ENCODE assay signal across 26 mouse cellular contexts in the genomic region with DNA sequence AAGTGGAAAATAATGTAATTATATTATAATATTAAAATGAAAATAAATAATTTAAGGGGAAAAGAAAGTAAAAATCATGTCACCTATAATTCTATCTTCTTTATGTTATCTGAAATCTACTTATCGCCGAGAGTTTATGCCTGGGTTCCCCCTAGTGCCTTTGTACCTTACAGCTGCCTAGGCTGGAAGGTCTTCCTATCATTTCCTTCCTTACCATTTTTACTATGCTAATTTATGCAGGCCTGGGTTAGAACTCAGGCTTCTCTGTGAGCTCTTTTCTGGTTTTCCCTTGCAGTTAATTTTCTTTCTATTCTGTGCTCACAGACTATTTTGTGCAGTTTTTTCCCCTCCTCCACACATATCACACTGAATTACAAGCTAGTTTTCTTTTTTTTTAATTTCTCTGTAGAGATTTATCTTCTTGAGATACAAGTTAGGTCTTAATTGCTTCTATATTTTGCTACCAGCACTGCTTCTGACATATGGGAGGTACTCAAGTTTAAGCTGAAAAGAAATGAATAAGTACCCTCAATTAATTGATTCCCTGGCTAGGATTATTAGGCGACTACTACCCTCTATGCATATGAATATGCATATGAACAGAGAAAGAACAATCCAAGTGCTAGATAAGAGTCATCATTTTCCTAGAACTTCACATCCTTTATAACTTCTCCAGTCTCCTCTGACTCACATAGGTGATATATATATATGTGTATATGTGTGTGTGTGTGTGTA.
DNase-seq lines count a peak whose midpoint lies in the region; ATAC-seq and TF ChIP-seq lines count a peak whose summit lies in the region.
"Had no signal": no experiment of that assay in that cellular context is flagged by ENCODE, and none has a peak within 500 bp of the region (broad histone marks: within the 10 kb centered on the region; RNA-seq: fewer than 3 reads in every experiment).

No protein-coding gene starts in this region.

- no peaks in the 10 kb centered on the region for H3K4me1 ChIP-seq in forebrain, embryonic 15.5 days
- H3K4me1 ChIP-seq in forebrain, embryonic 11.5 days (replicated peaks; ENCODE audit: control insufficient read depth, insufficient read depth, low read length) = no peaks in the 10 kb centered on the region
- H3K4me1 ChIP-seq in midbrain, embryonic 11.5 days (ENCODE audit: control insufficient read depth, insufficient read depth, low read length) = no peaks in the 10 kb centered on the region
- H3K4me1 ChIP-seq in midbrain, embryonic 15.5 days = no peaks in the 10 kb centered on the region
- 0 out of 2 replicates have a peak, but pooled peaks cover 2% of the 10 kb centered on the region for H3K4me1 ChIP-seq in midbrain, embryonic 16.5 days (ENCODE audit: control insufficient read depth, insufficient read depth, low read length)
- H3K4me1 ChIP-seq: heart, embryonic 12.5 days had no signal

- no peak overlapping the region for H3K9ac ChIP-seq in forebrain, embryonic 15.5 days (replicated peaks)
- H3K9ac ChIP-seq in forebrain, embryonic 11.5 days (ENCODE audit: low read length) = no peak overlapping the region
- H3K9ac ChIP-seq in midbrain, embryonic 11.5 days (ENCODE audit: low read length) = no peak overlapping the region
- H3K9ac ChIP-seq in midbrain, embryonic 15.5 days = no peak overlapping the region
- H3K9ac ChIP-seq in midbrain, embryonic 16.5 days (ENCODE audit: low read depth, low read length) = no peak overlapping the region
- H3K9ac ChIP-seq: heart, embryonic 12.5 days; liver, embryonic 14.5 days had no signal

- H3K27me3 ChIP-seq in forebrain, embryonic 15.5 days = no peaks in the 10 kb centered on the region
- no peaks in the 10 kb centered on the region for H3K27me3 ChIP-seq in forebrain, embryonic 11.5 days (ENCODE audit: control insufficient read depth, insufficient read depth, low read length)
- no peaks in the 10 kb centered on the region for H3K27me3 ChIP-seq in midbrain, embryonic 11.5 days (ENCODE audit: control insufficient read depth, insufficient read depth, low read length)
- H3K27me3 ChIP-seq in midbrain, embryonic 15.5 days (replicated peaks) = no peaks in the 10 kb centered on the region
- H3K27me3 ChIP-seq in midbrain, embryonic 16.5 days (ENCODE audit: control insufficient read depth, insufficient read depth, low read depth, low read length) = no peaks in the 10 kb centered on the region
- H3K27me3 ChIP-seq: heart, embryonic 12.5 days; Patski had no signal

- no peak for TF ChIP-seq POLR2A in brain, embryonic 14.5 days (IDR thresholded peaks at IDR 0.05; ENCODE audit: borderline replicate concordance, extremely low read depth, insufficient read depth, insufficient read length, poor library complexity, severe bottlenecking)

- no peak overlapping the region for H3K27ac ChIP-seq in forebrain, embryonic 15.5 days (replicated peaks)
- no peak overlapping the region for H3K27ac ChIP-seq in forebrain, embryonic 11.5 days (ENCODE audit: low read depth, low read length)
- H3K27ac ChIP-seq in midbrain, embryonic 11.5 days (ENCODE audit: low read depth, low read length) = no peak overlapping the region
- no peak overlapping the region for H3K27ac ChIP-seq in midbrain, embryonic 15.5 days
- H3K27ac ChIP-seq in midbrain, embryonic 16.5 days (ENCODE audit: low read length) = no peak overlapping the region
- H3K27ac ChIP-seq: gastrocnemius, adult 2 months; heart, adult 2 months; liver, embryonic 14.5 days; macrophage had no signal

- TF ChIP-seq CTCF in brain, embryonic 14.5 days (IDR thresholded peaks at IDR 0.05; ENCODE audit: borderline replicate concordance, extremely low read depth, insufficient read depth, insufficient read length) = no peak

- DNase-seq in forebrain, embryonic 11.5 days (ENCODE audit: low spot score) = no peak
- no peak for DNase-seq in midbrain, embryonic 11.5 days (ENCODE audit: low spot score, missing footprints)
- DNase-seq in brain, embryonic 14.5 days (ENCODE audit: low read depth) = peak; percentile 50
- no peak for DNase-seq in right cerebral cortex, postnatal 36 days (ENCODE audit: low spot score in 2 of 2)
- DNase-seq: adrenal gland, postnatal 10 days; cerebellum, adult 18-20 months; cerebellum, postnatal 10 days; gastrocnemius, adult 2 months; gastrocnemius, postnatal 36 days; heart, adult 2 months; kidney, adult 11 months; kidney, postnatal 14 days; liver; lung, adult 2 months; lung, postnatal 10 days; thymus, adult 2 months; thymus, postnatal 36 days had no signal

- H3K4me3 ChIP-seq in forebrain, embryonic 15.5 days = no peak overlapping the region
- H3K4me3 ChIP-seq in forebrain, embryonic 11.5 days (ENCODE audit: low read depth, low read length) = no peak overlapping the region
- no peak overlapping the region for H3K4me3 ChIP-seq in midbrain, embryonic 11.5 days (ENCODE audit: low read depth, low read length)
- no peak overlapping the region for H3K4me3 ChIP-seq in midbrain, embryonic 15.5 days
- H3K4me3 ChIP-seq in midbrain, embryonic 16.5 days (ENCODE audit: low read depth, low read length) = no peak overlapping the region
- H3K4me3 ChIP-seq: erythroblast, embryonic 14.5 days; gastrocnemius, adult 2 months; heart, adult 2 months; heart, embryonic 12.5 days had no signal

- peak; percentile 63; the same call in 1 of the 2 replicates for ATAC-seq in forebrain, embryonic 15.5 days (replicated peaks)
- ATAC-seq in forebrain, embryonic 11.5 days (replicated peaks; ENCODE audit: low FRiP score) = no peak
- ATAC-seq in midbrain, embryonic 11.5 days (ENCODE audit: low FRiP score) = peak; percentile 65; the same call in 1 of the 2 replicates
- no peak; the same call in 1 of the 2 replicates for ATAC-seq in midbrain, embryonic 15.5 days (replicated peaks)
- peak; percentile 62 for ATAC-seq in midbrain, embryonic 16.5 days
- ATAC-seq: inflammation-experienced regulatory T-cells, adult 6 months; Patski had no signal

- H3K4me2 ChIP-seq in forebrain, embryonic 15.5 days (replicated peaks) = no peak overlapping the region
- no peak overlapping the region for H3K4me2 ChIP-seq in forebrain, embryonic 11.5 days (ENCODE audit: low read depth, low read length, severe bottlenecking)
- no peak overlapping the region for H3K4me2 ChIP-seq in midbrain, embryonic 11.5 days
- H3K4me2 ChIP-seq in midbrain, embryonic 15.5 days = no peak overlapping the region
- no peak overlapping the region for H3K4me2 ChIP-seq in midbrain, embryonic 16.5 days (ENCODE audit: low read length)
- H3K4me2 ChIP-seq: heart, embryonic 12.5 days had no signal

- no peaks in the 10 kb centered on the region for H3K36me3 ChIP-seq in forebrain, embryonic 15.5 days
- H3K36me3 ChIP-seq in forebrain, embryonic 11.5 days (ENCODE audit: control insufficient read depth, insufficient read depth, low read length) = no peaks in the 10 kb centered on the region
- H3K36me3 ChIP-seq in midbrain, embryonic 11.5 days (ENCODE audit: control insufficient read depth, insufficient read depth, low read length) = no peaks in the 10 kb centered on the region
- H3K36me3 ChIP-seq in midbrain, embryonic 15.5 days (replicated peaks) = no peaks in the 10 kb centered on the region
- no peaks in the 10 kb centered on the region for H3K36me3 ChIP-seq in midbrain, embryonic 16.5 days (ENCODE audit: control insufficient read depth, insufficient read depth, low read length)
- H3K36me3 ChIP-seq: heart, embryonic 12.5 days had no signal

- no peaks in the 10 kb centered on the region for H3K9me3 ChIP-seq in forebrain, embryonic 15.5 days
- H3K9me3 ChIP-seq in forebrain, embryonic 11.5 days (ENCODE audit: control insufficient read depth, low read length) = no peaks in the 10 kb centered on the region
- H3K9me3 ChIP-seq in midbrain, embryonic 11.5 days (ENCODE audit: control insufficient read depth, low read length) = no peaks in the 10 kb centered on the region
- no peaks in the 10 kb centered on the region for H3K9me3 ChIP-seq in midbrain, embryonic 15.5 days
- H3K9me3 ChIP-seq in midbrain, embryonic 16.5 days (replicated peaks; ENCODE audit: control insufficient read depth, low read length, poor library complexity, severe bottlenecking) = no peaks in the 10 kb centered on the region
- H3K9me3 ChIP-seq: heart, embryonic 12.5 days had no signal

- 53% methylated on average over 3 of the region's 3 CpGs for WGBS in forebrain, embryonic 15.5 days
- WGBS in forebrain, embryonic 11.5 days = 64% methylated on average over 3 of the region's 3 CpGs
- WGBS in midbrain, embryonic 11.5 days = 75% methylated on average over 3 of the region's 3 CpGs
- 45% methylated on average over 3 of the region's 3 CpGs for WGBS in midbrain, embryonic 15.5 days
- WGBS in midbrain, embryonic 16.5 days = 53% methylated on average over 3 of the region's 3 CpGs

Comparison
In these comparisons a context has a peak if more than half of its experiments do, and no peak if none do; other contexts are left out.
1. ATAC-seq: peak in forebrain, embryonic 15.5 days (single experiment), midbrain, embryonic 11.5 days (single experiment) and midbrain, embryonic 16.5 days (single experiment); none in forebrain, embryonic 11.5 days (single experiment) and midbrain, embryonic 15.5 days (single experiment).